Mouse (Mus musculus) left cerebral cortex, postnatal 14 days (tissue): ENCODE measurements at regions not wholly inside any gene's neighbourhood (a gene's known extent, or its start where the extent isn't known, plus 50 kb on each side); places are given as distances from the start of the nearest gene placed in this dataset.

Experiments used
- DNase-seq, 2 experiments: peaks; one replicate each; pipeline ENCODE4 v3.0.0; 2021 to 2022; ENCODE audit warnings: low spot score in 2 of 2, mixed read lengths in 1 of 2
- intact Hi-C: fragments of 180-260 bp; cut with DNase I; formaldehyde crosslinking; loops from one replicate; pipeline ENCODE4 v1.15.1; 2025

GRCm38 (mm10) chr11:31282136-31282535, 87.7 kb downstream of the Stc2 start:
- no peak for DNase-seq
- intact Hi-C loops: no loop called here

- intact Hi-C loops: loop anchor here (2.0 to 10.0 kb wide), 3 partner anchors 116 to 390 kb away; no protein-coding TSS in a partner anchor
These were observed 66.2 kb upstream of the Gm17332 start for GRCm38 (mm10) chr11:31248467-31248866.

More at GRCm38 (mm10) chr11:31248467-31248866, 66.2 kb upstream of the Gm17332 start:
- DNase-seq: peak; percentile 92 to 93
